Mouse (Mus musculus): ENCODE measurements around the gene Ttll13.

GRCm38 (mm10) chr7:80202961-80203360 is 43.2 kb upstream of the Ttll13 start:
- TF ChIP-seq TAL1 (IDR thresholded peaks at IDR 0.05; ENCODE audit: low read length) = no peak
- TF ChIP-seq GATA1 (IDR thresholded peaks at IDR 0.05; ENCODE audit: low read length) = no peak

Data from erythroblast, embryonic 14.5 days (primary cell).